Mouse (Mus musculus): ENCODE measurements around the gene A230072I06Rik.

DNA sequence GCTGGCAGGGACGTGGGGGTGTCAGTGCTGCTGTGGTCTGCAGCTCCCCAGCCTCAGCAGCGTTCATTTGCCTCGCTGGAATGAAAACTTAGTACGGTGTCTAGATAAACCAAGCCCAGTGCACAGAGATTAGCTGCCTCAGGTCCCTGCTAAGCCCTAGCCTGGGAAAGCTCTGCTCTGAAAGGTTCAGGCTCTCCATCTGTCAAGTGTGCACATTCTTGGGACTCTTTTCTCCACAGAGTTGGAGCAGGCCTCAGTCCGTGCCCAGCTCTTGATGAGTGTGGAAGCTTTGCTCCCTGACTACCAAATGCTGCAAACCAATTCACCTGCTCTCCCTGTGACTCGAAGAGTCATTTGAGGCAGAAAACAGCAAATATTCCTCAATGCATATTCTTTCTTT lies 43.5 kb downstream of the A230072I06Rik start:
- TF ChIP-seq CTCF (conservative IDR thresholded peaks at IDR 0.05 in 1 of 2, IDR thresholded peaks at IDR 0.05 in 1 of 2; ENCODE audit: low read depth in 2 of 2, low read length in 2 of 2), result no peak
- no peak for TF ChIP-seq NELFE (IDR thresholded peaks at IDR 0.05; ENCODE audit: low read depth, low read length)
- no peak for TF ChIP-seq CHD2 (IDR thresholded peaks at IDR 0.05; ENCODE audit: low read length)
- no peak for TF ChIP-seq SMC3 (IDR thresholded peaks at IDR 0.05; ENCODE audit: low read depth, low read length)
- TF ChIP-seq E2F4 (IDR thresholded peaks at IDR 0.05; ENCODE audit: insufficient replicate concordance, low read depth, low read length), result no peak
- no peak for TF ChIP-seq POLR2A (IDR thresholded peaks at IDR 0.05; ENCODE audit: low read depth, low read length)
- no peak for TF ChIP-seq MAX (IDR thresholded peaks at IDR 0.05; ENCODE audit: low read length)
- TF ChIP-seq PAX5 (IDR thresholded peaks at IDR 0.05; ENCODE audit: low read length), result no peak
- TF ChIP-seq MAFK (IDR thresholded peaks at IDR 0.05; ENCODE audit: insufficient replicate concordance, low read length), result no peak
